Mouse (Mus musculus) adrenal gland, adult (tissue): ENCODE data around the gene Srrm1.
A peak's percentile ranks its signal among the peaks of the same experiment; 100 is the strongest.
"Not testable (repeated sequence)": the region's sequence is repeated elsewhere in the genome, so short reads cannot be mapped to it uniquely, and the experiment has no call there.

Experiments
- DNase-seq, 2 experiments: peaks; one replicate each; pipeline ENCODE4 v3.0.0; 2022 to 2023; ENCODE audit warnings: low spot score in 1 of 2; ENCODE audit not compliant: inconsistent age in 2 of 2

Srrm1 gene

DNA sequence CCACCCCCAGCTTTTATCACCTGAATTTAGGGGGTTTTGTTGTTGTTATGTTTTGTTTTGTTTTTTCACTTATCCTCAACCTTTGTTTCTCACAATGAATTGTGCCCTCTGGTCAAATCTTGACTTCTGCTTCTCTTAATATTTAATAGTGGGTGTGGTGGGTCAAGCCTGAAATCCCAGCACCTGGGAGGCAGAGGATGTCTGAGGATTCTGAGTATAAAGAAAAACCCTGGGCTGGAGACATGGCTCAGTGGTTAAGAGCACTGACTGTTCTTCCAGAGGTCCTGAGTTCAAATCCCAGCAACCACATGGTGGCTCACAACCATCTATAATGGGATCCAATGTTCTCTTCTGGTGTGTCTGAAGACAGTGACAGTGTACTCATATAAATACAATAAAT is 1.6 kb upstream of the Srrm1 start:
- not testable (repeated sequence) for DNase-seq

GRCm38 (mm10) chr4:135353794-135354450 is 801 bp upstream of the Srrm1 start:
- peak; percentile 42 to 75 for DNase-seq

DNA sequence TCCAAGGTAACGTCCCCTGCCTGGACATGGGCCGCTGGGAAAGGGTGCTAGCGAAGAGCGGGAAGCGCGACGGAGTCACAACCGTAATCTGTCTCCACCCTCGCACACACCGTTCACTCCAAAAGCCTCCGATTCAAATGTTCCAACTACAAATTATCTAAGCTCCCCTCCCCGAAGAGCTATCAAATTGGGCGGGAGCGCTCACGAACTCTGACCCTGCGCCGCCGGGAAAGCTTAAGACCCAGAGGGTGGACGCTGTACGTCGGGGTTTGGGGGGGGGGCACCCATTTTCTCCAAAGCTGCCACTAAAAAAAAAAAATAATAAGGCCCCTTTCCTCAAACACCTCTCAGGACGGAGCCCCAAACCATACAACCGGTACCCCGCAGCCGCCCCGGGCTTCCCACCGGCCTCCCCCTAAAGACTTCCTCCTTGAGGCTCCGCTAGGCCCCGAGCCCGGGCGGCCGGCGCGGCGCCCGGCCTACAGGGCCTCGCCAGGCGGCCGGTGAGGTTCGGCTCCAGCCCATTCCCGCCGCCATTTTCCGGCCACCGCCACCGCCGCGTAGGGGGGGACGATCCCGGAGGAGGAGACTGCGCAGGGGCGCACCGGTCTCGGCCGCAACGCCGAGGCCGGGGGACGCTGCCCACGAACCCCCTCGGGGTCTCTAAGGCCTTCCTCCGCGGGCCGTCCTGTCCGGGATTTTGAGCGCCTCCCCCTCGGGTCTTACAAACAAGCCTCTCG is 625 bp downstream of the Srrm1 start:
- DNase-seq = no peak

GRCm38 (mm10) chr4:135337376-135337942 is 15.7 kb downstream of the Srrm1 start:
- DNase-seq = no peak

DNA sequence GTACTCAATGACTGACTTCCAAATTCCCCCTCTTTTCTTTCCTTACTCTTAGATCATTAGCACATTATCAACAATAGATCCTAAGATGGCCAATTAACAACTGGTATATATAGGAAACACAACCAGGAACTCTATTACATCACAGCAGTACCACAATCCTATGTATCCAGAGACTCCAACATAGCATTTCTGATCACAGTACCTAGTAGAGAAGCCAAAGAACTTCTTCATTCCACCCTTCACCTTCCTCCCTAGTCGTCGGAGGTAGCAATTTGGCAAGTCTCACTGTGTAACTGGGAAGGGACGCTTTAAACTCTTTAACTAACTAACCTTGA is 17.1 kb downstream of the Srrm1 start:
- no peak for DNase-seq

- DNase-seq = no peak
Observed at GRCm38 (mm10) chr4:135335327-135336022, 17.6 kb downstream of the Srrm1 start.

GRCm38 (mm10) chr4:135326469-135326868 is 26.7 kb downstream of the Srrm1 start:
- DNase-seq = no peak

DNA sequence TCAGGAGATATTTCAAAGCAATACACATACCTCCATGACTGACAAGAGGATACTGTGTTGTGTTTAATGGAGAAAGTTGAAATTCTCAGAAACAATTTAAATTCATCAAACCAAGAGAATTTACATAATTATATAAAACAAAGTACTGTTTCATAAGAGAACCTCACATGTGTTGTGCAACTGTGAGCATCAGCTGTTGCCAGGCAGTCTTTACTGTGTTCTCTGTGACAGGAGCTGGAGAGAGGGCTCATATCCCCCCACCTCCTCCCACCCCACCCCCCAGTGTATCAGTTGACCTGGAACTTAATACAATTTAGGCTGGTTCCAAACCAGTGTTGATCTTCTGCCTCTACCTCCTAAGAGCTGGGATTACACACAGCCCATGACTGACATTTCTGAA is 27.1 kb downstream of the Srrm1 start:
- no peak for DNase-seq

GRCm38 (mm10) chr4:135323021-135323420 is 30.1 kb downstream of the Srrm1 start:
- no peak for DNase-seq

GRCm38 (mm10) chr4:135317966-135318365 is 35.2 kb downstream of the Srrm1 start:
- DNase-seq = peak; percentile 69 to 91

DNA sequence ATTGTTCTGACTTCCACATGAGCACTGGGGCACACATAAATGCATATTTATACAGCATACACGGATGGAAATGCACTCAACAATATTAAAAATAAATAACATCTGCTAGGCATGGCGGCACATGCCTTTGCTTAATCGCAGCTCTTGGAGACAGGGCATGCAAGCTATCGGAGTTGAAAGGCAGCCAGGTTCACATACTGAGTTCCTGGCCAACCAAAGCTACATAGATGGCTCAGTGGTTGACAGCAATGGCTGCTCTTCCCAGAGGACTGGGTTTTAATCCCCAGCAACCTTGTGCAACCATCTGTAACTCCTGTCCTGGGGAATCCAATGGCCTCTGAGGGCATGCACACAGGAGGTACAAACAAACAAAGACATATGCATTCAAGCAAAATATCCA is 35.6 kb downstream of the Srrm1 start:
- no peak for DNase-seq

DNA sequence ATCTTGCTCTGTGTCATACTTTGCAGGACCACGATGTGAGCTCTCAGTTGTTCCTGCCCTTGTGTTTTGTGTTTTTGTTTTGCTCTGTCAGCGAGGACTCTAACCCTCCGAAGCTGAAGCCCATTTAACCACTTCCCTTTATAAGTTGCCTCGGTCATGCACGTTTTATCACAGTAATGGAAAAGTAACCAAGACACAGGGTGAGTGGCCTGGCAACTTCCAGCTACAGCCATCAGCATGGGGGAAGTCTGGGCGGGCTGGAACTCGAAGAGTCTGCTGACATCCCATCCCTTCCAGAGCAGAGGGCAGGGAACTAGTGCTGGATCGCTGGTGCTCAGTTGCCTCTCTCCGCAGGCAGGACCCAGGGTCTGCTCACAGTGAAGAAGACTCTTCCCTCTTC is 37.8 kb downstream of the Srrm1 start:
- DNase-seq = no peak

- DNase-seq = no peak
Observed at GRCm38 (mm10) chr4:135314419-135314832, 38.7 kb downstream of the Srrm1 start.

GRCm38 (mm10) chr4:135313761-135314241 is 39.3 kb downstream of the Srrm1 start:
- DNase-seq = peak; percentile 36 to 63

GRCm38 (mm10) chr4:135313111-135313691 is 39.9 kb downstream of the Srrm1 start:
- DNase-seq = peak in 1 of 2 experiments; percentile 61

- peak; percentile 77 to 88 for DNase-seq
Observed at GRCm38 (mm10) chr4:135312706-135313105, 40.4 kb downstream of the Srrm1 start.

GRCm38 (mm10) chr4:135310371-135310770 is 42.8 kb downstream of the Srrm1 start:
- no peak for DNase-seq

GRCm38 (mm10) chr4:135309726-135310125 is 43.4 kb downstream of the Srrm1 start:
- no peak for DNase-seq

GRCm38 (mm10) chr4:135309112-135309659 is 43.9 kb downstream of the Srrm1 start:
- no peak for DNase-seq

GRCm38 (mm10) chr4:135306971-135307632 is 46.0 kb downstream of the Srrm1 start:
- peak in 1 of 2 experiments; percentile 72 for DNase-seq
